Mouse (Mus musculus): ENCODE results near the gene Rab6b. TPM values are rescaled to one million over a fixed set of nuclear protein-coding genes. Genes with fewer than 3 reads are reported as not detected.

Gene Rab6b
- total and polyA plus RNA-seq, 3 experiments: 0.16 TPM; not detected in 2

- DNase-seq (ENCODE audit: low spot score) (no peak), ATAC-seq (ENCODE audit: extremely low read depth, insufficient number of reproducible peaks, low FRiP score, poor library complexity, severe bottlenecking) (no peak)
- TF ChIP-seq GATA2 (IDR thresholded peaks at IDR 0.05; ENCODE audit: borderline replicate concordance, low read depth, low read length) (no peak), TAL1 (conservative IDR thresholded peaks at IDR 0.05; ENCODE audit: low read depth, low read length) (no peak), CTCF (IDR thresholded peaks at IDR 0.05; ENCODE audit: low read depth, low read length) (no peak), GATA1 (IDR thresholded peaks at IDR 0.05; ENCODE audit: borderline replicate concordance, low read length) (no peak), POLR2AphosphoS5 (IDR thresholded peaks at IDR 0.05; ENCODE audit: insufficient replicate concordance, low read depth, low read length) (no peak)
- Histone ChIP-seq H3K4me3 (ENCODE audit: low read depth, low read length) (no peak overlapping the region), H3K9me3 (replicated peaks) (0 out of 2 replicates have a peak, but pooled peaks cover 2% of the 10 kb centered on the region), H3K27me3 (ENCODE audit: insufficient read depth, low read length) (peaks cover 11% of the 10 kb centered on the region), H3K36me3 (replicated peaks) (no peaks in the 10 kb centered on the region), H3K4me1 (ENCODE audit: insufficient read depth, low read depth, low read length) (peaks cover 18% of the 10 kb centered on the region)
These were observed 97.3 kb downstream of the Rab6b start for GRCm38 (mm10) chr9:103208802-103209423.

GRCm38 (mm10) chr9:103212654-103213420 is 101.2 kb downstream of the Rab6b start:
- ATAC-seq (ENCODE audit: extremely low read depth, insufficient number of reproducible peaks, low FRiP score, poor library complexity, severe bottlenecking) (no peak), DNase-seq (ENCODE audit: low spot score) (no peak)
- no peak for TF ChIP-seq POLR2AphosphoS5 (IDR thresholded peaks at IDR 0.05; ENCODE audit: insufficient replicate concordance, low read depth, low read length)
- no peak for TF ChIP-seq GATA2 (IDR thresholded peaks at IDR 0.05; ENCODE audit: borderline replicate concordance, low read depth, low read length)
- TF ChIP-seq CTCF (IDR thresholded peaks at IDR 0.05; ENCODE audit: low read depth, low read length): no peak
- TF ChIP-seq GATA1 (IDR thresholded peaks at IDR 0.05; ENCODE audit: borderline replicate concordance, low read length): no peak
- no peak for TF ChIP-seq TAL1 (conservative IDR thresholded peaks at IDR 0.05; ENCODE audit: low read depth, low read length)
- 0 out of 2 replicates have a peak, but pooled peaks cover 3% of the 10 kb centered on the region for H3K4me1 ChIP-seq (ENCODE audit: insufficient read depth, low read depth, low read length)
- peaks cover 29% of the 10 kb centered on the region for H3K27me3 ChIP-seq (ENCODE audit: insufficient read depth, low read length)
- H3K36me3 ChIP-seq (replicated peaks): no peaks in the 10 kb centered on the region
- H3K4me3 ChIP-seq (ENCODE audit: low read depth, low read length): no peak overlapping the region
- H3K9me3 ChIP-seq (replicated peaks): no peaks in the 10 kb centered on the region

GRCm38 (mm10) chr9:103213631-103214030 is 102.0 kb downstream of the Rab6b start:
- Histone ChIP-seq H3K27me3 (ENCODE audit: insufficient read depth, low read length) (peaks cover 26% of the 10 kb centered on the region), H3K9me3 (replicated peaks) (no peaks in the 10 kb centered on the region), H3K36me3 (replicated peaks) (no peaks in the 10 kb centered on the region), H3K4me1 (ENCODE audit: insufficient read depth, low read depth, low read length) (no peaks in the 10 kb centered on the region), H3K4me3 (ENCODE audit: low read depth, low read length) (no peak overlapping the region)
- no peak for DNase-seq (ENCODE audit: low spot score)
- ATAC-seq (ENCODE audit: extremely low read depth, insufficient number of reproducible peaks, low FRiP score, poor library complexity, severe bottlenecking): no peak
- no peak for TF ChIP-seq GATA1 (IDR thresholded peaks at IDR 0.05; ENCODE audit: borderline replicate concordance, low read length)
- no peak for TF ChIP-seq TAL1 (conservative IDR thresholded peaks at IDR 0.05; ENCODE audit: low read depth, low read length)

GRCm38 (mm10) chr9:103214281-103214680 is 102.7 kb downstream of the Rab6b start:
- no peaks in the 10 kb centered on the region for H3K36me3 ChIP-seq (replicated peaks)
- H3K9me3 ChIP-seq (replicated peaks): no peaks in the 10 kb centered on the region
- DNase-seq (ENCODE audit: low spot score): no peak
- no peaks in the 10 kb centered on the region for H3K4me1 ChIP-seq (ENCODE audit: insufficient read depth, low read depth, low read length)
- ATAC-seq (ENCODE audit: extremely low read depth, insufficient number of reproducible peaks, low FRiP score, poor library complexity, severe bottlenecking): no peak
- H3K27me3 ChIP-seq (ENCODE audit: insufficient read depth, low read length): peaks cover 24% of the 10 kb centered on the region
- no peak for TF ChIP-seq POLR2AphosphoS5 (IDR thresholded peaks at IDR 0.05; ENCODE audit: insufficient replicate concordance, low read depth, low read length)
- TF ChIP-seq GATA1 (IDR thresholded peaks at IDR 0.05; ENCODE audit: borderline replicate concordance, low read length): no peak
- H3K4me3 ChIP-seq (ENCODE audit: low read depth, low read length): no peak overlapping the region

DNA sequence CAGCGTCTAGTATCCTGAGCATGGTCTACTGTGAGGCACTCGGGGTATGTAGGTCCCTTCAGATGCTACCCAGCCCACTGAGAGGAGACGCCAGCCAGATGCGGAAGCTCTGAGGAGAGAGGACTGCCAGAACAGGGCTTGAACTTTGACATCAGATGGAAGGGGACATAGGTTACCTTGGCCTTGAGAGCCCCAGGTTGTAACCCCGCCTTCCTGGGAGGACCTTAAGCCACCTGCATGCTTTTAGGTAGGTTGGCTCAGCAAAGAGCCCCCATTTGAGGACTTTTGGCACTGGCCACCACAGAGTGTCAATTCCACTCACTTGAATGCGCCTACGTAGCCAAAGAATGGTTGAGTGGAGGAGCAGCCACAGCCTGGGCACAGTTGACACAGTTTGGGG is 113.1 kb downstream of the Rab6b start:
- no peaks in the 10 kb centered on the region for H3K36me3 ChIP-seq (replicated peaks)
- no peaks in the 10 kb centered on the region for H3K9me3 ChIP-seq (replicated peaks)
- H3K4me3 ChIP-seq (ENCODE audit: low read depth, low read length): no peak overlapping the region

DNA sequence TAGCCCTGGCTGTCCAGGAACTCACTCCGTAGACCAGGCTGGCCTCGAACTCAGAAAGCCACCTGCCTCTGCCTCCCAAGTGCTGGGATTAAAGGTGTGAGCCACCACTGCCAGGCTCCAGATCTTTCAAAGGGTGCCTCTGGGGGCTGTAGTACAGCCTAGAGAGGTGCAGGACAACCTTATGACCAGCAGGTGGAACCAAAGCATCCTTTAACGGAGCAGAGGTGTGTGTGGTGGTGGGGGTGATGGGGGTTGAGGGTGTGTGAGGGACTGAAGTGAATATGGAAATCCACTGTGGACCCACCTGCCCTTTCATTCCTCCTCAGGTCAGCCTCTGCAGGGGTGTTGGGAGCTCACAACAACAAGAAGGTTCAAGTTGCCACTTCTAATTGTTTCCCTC is 113.9 kb downstream of the Rab6b start:
- Histone ChIP-seq H3K36me3 (replicated peaks) (no peaks in the 10 kb centered on the region), H3K4me3 (ENCODE audit: low read depth, low read length) (no peak overlapping the region), H3K9me3 (replicated peaks) (no peaks in the 10 kb centered on the region), H3K4me1 (ENCODE audit: insufficient read depth, low read depth, low read length) (peaks cover 29% of the 10 kb centered on the region), H3K27me3 (ENCODE audit: insufficient read depth, low read length) (peaks cover 29% of the 10 kb centered on the region)
- peak; percentile 44 for DNase-seq (ENCODE audit: low spot score)
- 0 out of 2 replicates have a peak, but pooled peaks have one; percentile 0 for TF ChIP-seq CTCF (IDR thresholded peaks at IDR 0.05; ENCODE audit: low read depth, low read length)
- TF ChIP-seq POLR2AphosphoS5 (IDR thresholded peaks at IDR 0.05; ENCODE audit: insufficient replicate concordance, low read depth, low read length): no peak
- ATAC-seq (ENCODE audit: extremely low read depth, insufficient number of reproducible peaks, low FRiP score, poor library complexity, severe bottlenecking): peak; percentile 62

More for the DNA sequence above, 113.1 kb downstream of the Rab6b start:
- Histone ChIP-seq H3K4me1 (ENCODE audit: insufficient read depth, low read depth, low read length) (peaks cover 23% of the 10 kb centered on the region), H3K27me3 (ENCODE audit: insufficient read depth, low read length) (peaks cover 25% of the 10 kb centered on the region)
- no peak for ATAC-seq (ENCODE audit: extremely low read depth, insufficient number of reproducible peaks, low FRiP score, poor library complexity, severe bottlenecking)
- TF ChIP-seq POLR2AphosphoS5 (IDR thresholded peaks at IDR 0.05; ENCODE audit: insufficient replicate concordance, low read depth, low read length): no peak
- TF ChIP-seq TAL1 (conservative IDR thresholded peaks at IDR 0.05; ENCODE audit: low read depth, low read length): no peak
- no peak for TF ChIP-seq GATA2 (IDR thresholded peaks at IDR 0.05; ENCODE audit: borderline replicate concordance, low read depth, low read length)
- no peak for TF ChIP-seq GATA1 (IDR thresholded peaks at IDR 0.05; ENCODE audit: borderline replicate concordance, low read length)
- no peak for DNase-seq (ENCODE audit: low spot score)
